Mouse (Mus musculus): Measurements from ENCODE around the gene Nipa1. TPM values are rescaled to one million over a fixed set of nuclear protein-coding genes. Genes with fewer than 3 reads are reported as not detected.
A peak's percentile ranks its signal among the peaks of the same experiment; 100 is the strongest.

Gene Nipa1
- total and polyA plus RNA-seq, 3 experiments, result 0.38 to 1.0 (median 0.96) TPM

- H3K27me3 ChIP-seq (replicated peaks), result no peaks in the 10 kb centered on the region
- H3K4me1 ChIP-seq (ENCODE audit: control insufficient read depth in 1 of 2, insufficient read depth in 2 of 2), result peaks cover 1 to 2% of the 10 kb centered on the region in 2 experiments; a peak in 2 of 4 replicates
- no peak overlapping the region for H3K27ac ChIP-seq (ENCODE audit: insufficient read depth, low read depth)
- no peaks in the 10 kb centered on the region for H3K36me3 ChIP-seq (replicated peaks in 1 of 2; ENCODE audit: control insufficient read depth in 1 of 2, insufficient read depth in 1 of 2, low read length in 1 of 2)
- H3K79me2 ChIP-seq (replicated peaks; ENCODE audit: control insufficient read depth, extremely low read depth, insufficient read depth, poor library complexity, severe bottlenecking), result no peaks in the 10 kb centered on the region
- in situ Hi-C loops (cut with MboI; ENCODE audit: low pct_ligation_motif_present, low pct_unique_long_range_greater_than_20kb, low sequenced_read_pairs), result loop anchor here (10.0 kb wide), 1 partner anchor 59 kb away; no protein-coding TSS in a partner anchor
- dilution Hi-C loops (cut with MboI; ENCODE audit: extremely low pct_ligation_motif_present, extremely low pct_unique_long_range_greater_than_20kb, low sequenced_read_pairs), result no loop called here
- no peak overlapping the region for H3K4me2 ChIP-seq (ENCODE audit: insufficient read depth, low read depth, poor library complexity, severe bottlenecking)
- TF ChIP-seq ELF1 (IDR thresholded peaks at IDR 0.05; ENCODE audit: low read depth, low read length) (no peak), IRF4 (IDR thresholded peaks at IDR 0.05; ENCODE audit: low read depth, low read length) (no peak), ZKSCAN1 (IDR thresholded peaks at IDR 0.05; ENCODE audit: borderline replicate concordance, low read depth, low read length) (no peak), ZNF384 (IDR thresholded peaks at IDR 0.05; ENCODE audit: low read depth, low read length) (no peak), E2F4 (IDR thresholded peaks at IDR 0.05; ENCODE audit: insufficient replicate concordance, low read depth, low read length) (no peak), JUND (conservative IDR thresholded peaks at IDR 0.05; ENCODE audit: low read depth, low read length) (no peak), UBTF (IDR thresholded peaks at IDR 0.05; ENCODE audit: low read depth, low read length) (no peak), SMC3 (IDR thresholded peaks at IDR 0.05; ENCODE audit: low read depth, low read length) (no peak), CHD2 (IDR thresholded peaks at IDR 0.05; ENCODE audit: low read length) (no peak), EP300 (IDR thresholded peaks at IDR 0.05; ENCODE audit: low read length) (no peak), KAT2A (IDR thresholded peaks at IDR 0.05; ENCODE audit: insufficient replicate concordance, low read length) (no peak)
- H3K4me3 ChIP-seq (replicated peaks in 1 of 3; ENCODE audit: low read depth in 2 of 3, low read length in 2 of 3, poor library complexity in 1 of 3), result no peak overlapping the region
- no peak for DNase-seq (ENCODE audit: extremely low read depth)
- H3K9me3 ChIP-seq (replicated peaks; ENCODE audit: low read length), result no peaks in the 10 kb centered on the region
- H3K9ac ChIP-seq (ENCODE audit: insufficient read depth, low read depth), result no peak overlapping the region
These were observed 24.0 kb upstream of the Nipa1 start for GRCm38 (mm10) chr7:56043577-56044266.

GRCm38 (mm10) chr7:56042353-56042752 lies 22.6 kb upstream of the Nipa1 start:
- H3K9me3 ChIP-seq (replicated peaks; ENCODE audit: low read length), result no peaks in the 10 kb centered on the region

More at GRCm38 (mm10) chr7:56042353-56042752, 22.6 kb upstream of the Nipa1 start:
- no peak overlapping the region for H3K9ac ChIP-seq (ENCODE audit: insufficient read depth, low read depth)
- H3K4me1 ChIP-seq (ENCODE audit: control insufficient read depth in 1 of 2, insufficient read depth in 2 of 2), result no peaks in the 10 kb centered on the region
- no peaks in the 10 kb centered on the region for H3K79me2 ChIP-seq (replicated peaks; ENCODE audit: control insufficient read depth, extremely low read depth, insufficient read depth, poor library complexity, severe bottlenecking)
- no peak overlapping the region for H3K4me2 ChIP-seq (ENCODE audit: insufficient read depth, low read depth, poor library complexity, severe bottlenecking)
- H3K4me3 ChIP-seq (replicated peaks in 1 of 3; ENCODE audit: low read depth in 2 of 3, low read length in 2 of 3, poor library complexity in 1 of 3), result no peak overlapping the region
- no peaks in the 10 kb centered on the region for H3K36me3 ChIP-seq (replicated peaks in 1 of 2; ENCODE audit: control insufficient read depth in 1 of 2, insufficient read depth in 1 of 2, low read length in 1 of 2)
- no peaks in the 10 kb centered on the region for H3K27me3 ChIP-seq (replicated peaks)
- peak; percentile 86 for DNase-seq (ENCODE audit: extremely low read depth)
- in situ Hi-C loops (cut with MboI; ENCODE audit: low pct_ligation_motif_present, low pct_unique_long_range_greater_than_20kb, low sequenced_read_pairs) (loop anchor here (10.0 kb wide), 1 partner anchor 58 kb away; no protein-coding TSS in a partner anchor), dilution Hi-C loops (cut with MboI; ENCODE audit: extremely low pct_ligation_motif_present, extremely low pct_unique_long_range_greater_than_20kb, low sequenced_read_pairs) (no loop called here)
- H3K27ac ChIP-seq (ENCODE audit: insufficient read depth, low read depth), result no peak overlapping the region
- peak; percentile 46 for TF ChIP-seq SMC3 (IDR thresholded peaks at IDR 0.05; ENCODE audit: low read depth, low read length)
- no peak for TF ChIP-seq EP300 (IDR thresholded peaks at IDR 0.05; ENCODE audit: low read length)
- peak; percentile 70 to 75 for TF ChIP-seq CTCF (conservative IDR thresholded peaks at IDR 0.05 in 1 of 2, IDR thresholded peaks at IDR 0.05 in 1 of 2; ENCODE audit: low read depth in 2 of 2, low read length in 2 of 2)
- TF ChIP-seq MYC (IDR thresholded peaks at IDR 0.05; ENCODE audit: low read depth, low read length), result peak; percentile 83; the same call in 1 of the 2 replicates
- peak; percentile 67 for TF ChIP-seq RAD21 (IDR thresholded peaks at IDR 0.05; ENCODE audit: low read depth, low read length)
- no peak for TF ChIP-seq USF2 (conservative IDR thresholded peaks at IDR 0.05; ENCODE audit: low read depth, low read length)
